Comparison of ENCODE assay signal across 27 mouse cellular contexts in genomic region chr4:59217101-59217500, GRCm38 (mm10).
"Had no signal": no experiment of that assay in that cellular context is flagged by ENCODE, and none has a peak within 500 bp of the region (broad histone marks: within the 10 kb centered on the region; RNA-seq: fewer than 3 reads in every experiment).

No protein-coding gene starts in this region.

- H3K4me2 ChIP-seq: embryonic facial prominence, embryonic 12.5 days; embryonic facial prominence, embryonic 13.5 days; embryonic facial prominence, embryonic 15.5 days; forebrain, embryonic 12.5 days; forebrain, embryonic 13.5 days; forebrain, embryonic 15.5 days had no signal

- H3K27ac ChIP-seq: embryonic facial prominence, embryonic 10.5 days; embryonic facial prominence, embryonic 12.5 days; embryonic facial prominence, embryonic 13.5 days; embryonic facial prominence, embryonic 15.5 days; forebrain, embryonic 10.5 days; forebrain, embryonic 12.5 days; forebrain, embryonic 13.5 days; forebrain, embryonic 15.5 days; gastrocnemius, adult 2 months had no signal

- ATAC-seq: forebrain, embryonic 13.5 days; forebrain, embryonic 14.5 days; forebrain, embryonic 15.5 days; forebrain, embryonic 16.5 days; forebrain, postnatal 0 days had no signal

- H3K4me3 ChIP-seq: embryonic facial prominence, embryonic 10.5 days; embryonic facial prominence, embryonic 12.5 days; embryonic facial prominence, embryonic 13.5 days; embryonic facial prominence, embryonic 15.5 days; erythroblast, embryonic 14.5 days; forebrain, embryonic 10.5 days; forebrain, embryonic 12.5 days; forebrain, embryonic 13.5 days; forebrain, embryonic 15.5 days; gastrocnemius, adult 2 months had no signal

- H3K27me3 ChIP-seq: embryonic facial prominence, embryonic 12.5 days; embryonic facial prominence, embryonic 13.5 days; embryonic facial prominence, embryonic 15.5 days; forebrain, embryonic 12.5 days; forebrain, embryonic 13.5 days; forebrain, embryonic 15.5 days had no signal

- DNase-seq: cerebellum, adult 2 months; cerebellum, adult 8-10 months; cerebellum, adult 9-10 months; cerebellum, adult 9-11 months; cerebellum, postnatal 10 days; cerebellum, postnatal 14 days; cerebellum, postnatal 25 days; cerebellum, postnatal 36 days; embryo, embryonic 11 days; forebrain, postnatal 0 days; gastrocnemius, adult 2 months; gastrocnemius, postnatal 10 days; gastrocnemius, postnatal 14 days; gastrocnemius, postnatal 25 days; gastrocnemius, postnatal 36 days; heart, adult 18-20 months had no signal

- H3K4me1 ChIP-seq: embryonic facial prominence, embryonic 10.5 days; embryonic facial prominence, embryonic 12.5 days; embryonic facial prominence, embryonic 13.5 days; embryonic facial prominence, embryonic 15.5 days; forebrain, embryonic 10.5 days; forebrain, embryonic 12.5 days; forebrain, embryonic 13.5 days; forebrain, embryonic 15.5 days had no signal

- H3K9ac ChIP-seq: embryonic facial prominence, embryonic 12.5 days; embryonic facial prominence, embryonic 13.5 days; embryonic facial prominence, embryonic 15.5 days; forebrain, embryonic 12.5 days; forebrain, embryonic 13.5 days; forebrain, embryonic 15.5 days; forebrain, postnatal 0 days had no signal

- H3K9me3 ChIP-seq: embryonic facial prominence, embryonic 10.5 days; embryonic facial prominence, embryonic 12.5 days; embryonic facial prominence, embryonic 13.5 days; embryonic facial prominence, embryonic 15.5 days; forebrain, embryonic 10.5 days; forebrain, embryonic 12.5 days; forebrain, embryonic 13.5 days; forebrain, embryonic 15.5 days had no signal
